Mouse (Mus musculus) liver, embryonic 16.5 days (tissue): ENCODE data around the gene Nkain1. TPM values are rescaled to one million over a fixed set of nuclear protein-coding genes. Genes with fewer than 3 reads are reported as not detected.

Source experiments
- ATAC-seq: fragments of 200-750 bp; cut with Nextera tagmentation; 2 replicates; pipeline ENCODE4 v1.8.0; 2017; ENCODE audit warnings: low read depth, mild to moderate bottlenecking, moderate number of reproducible peaks, moderate library complexity
- H3K27ac ChIP-seq: fragments of 300-500 bp; sonication (generic); 2 replicates; pipeline ENCODE4 v1.5.1; 2014; ENCODE audit warnings: mild to moderate bottlenecking, low read length
- H3K27me3 ChIP-seq: fragments of 300-500 bp; sonication (generic); 2 replicates; pipeline ENCODE4 v1.6.1; 2014; ENCODE audit warnings: low read depth, low read length, mixed read lengths; ENCODE audit not compliant: control insufficient read depth, insufficient read depth
- H3K36me3 ChIP-seq: fragments of 300-500 bp; sonication (generic); 2 replicates; pipeline ENCODE4 v1.6.1; 2014; ENCODE audit warnings: mild to moderate bottlenecking; ENCODE audit not compliant: control insufficient read depth, insufficient read depth
- H3K4me1 ChIP-seq: fragments of 300-500 bp; sonication (generic); 2 replicates; pipeline ENCODE4 v1.6.1; 2014; ENCODE audit warnings: low read depth, low read length, mixed read lengths; ENCODE audit not compliant: control insufficient read depth
- H3K4me2 ChIP-seq: fragments of 300-500 bp; sonication (generic); 2 replicates; pipeline ENCODE4 v1.6.1; 2014; ENCODE audit warnings: low read depth, low read length, mixed read lengths
- H3K4me3 ChIP-seq: fragments of 300-500 bp; sonication (generic); 2 replicates; pipeline ENCODE4 v1.5.1; 2014; ENCODE audit warnings: low read depth, mild to moderate bottlenecking, low read length
- H3K9ac ChIP-seq: fragments of 300-500 bp; sonication (generic); 2 replicates; pipeline ENCODE4 v1.6.1; 2014; ENCODE audit warnings: low read depth, low read length
- H3K9me3 ChIP-seq: fragments of 300-500 bp; sonication (generic); replicated peaks from 2 replicates; pipeline ENCODE4 v1.6.1; 2016; ENCODE audit warnings: low read length; ENCODE audit not compliant: control insufficient read depth
- WGBS: fragments of 180-500 bp; shearing (Covaris S2); extraction: QIAGEN DNeasy Blood & Tissue Kit; methylation state at CpG from one replicate; pipeline ENCODE4 v1.1.7; 2014; ENCODE audit not compliant: insufficient replicate concordance; 5-methylcytosine and 5-hydroxymethylcytosine counted together
- polyA plus RNA-seq: library from polyadenylated mRNA; unstranded; fragments of >200 nt; fragmentation: Nextera tagmentation; extraction: Ambion mirVana; gene quantifications from 2 replicates; pipeline ENCODE4 v1.2.1, GENCODE M21; 2015

Gene Nkain1
- polyA plus RNA-seq, 1 experiment from 2014 or later, result not detected

- Histone ChIP-seq H3K4me3 (no peak overlapping the region), H3K4me2 (no peak overlapping the region), H3K27ac (no peak overlapping the region), H3K9ac (no peak overlapping the region), H3K36me3 (no peaks in the 10 kb centered on the region), H3K9me3 (no peaks in the 10 kb centered on the region), H3K4me1 (peaks cover 3% of the 10 kb centered on the region), H3K27me3 (no peaks in the 10 kb centered on the region)
- WGBS, result 48% methylated on average over 5 of the region's 5 CpGs
- no peak for ATAC-seq
Measured at GRCm38 (mm10) chr4:130556224-130556623, 17.7 kb downstream of the Nkain1 start.

- Histone ChIP-seq H3K4me3 (no peak overlapping the region), H3K9me3 (no peaks in the 10 kb centered on the region), H3K4me2 (no peak overlapping the region), H3K27me3 (no peaks in the 10 kb centered on the region), H3K4me1 (peaks cover 3% of the 10 kb centered on the region), H3K36me3 (no peaks in the 10 kb centered on the region), H3K27ac (no peak overlapping the region), H3K9ac (no peak overlapping the region)
- WGBS, result 49% methylated on average over 6 of the region's 6 CpGs
- no peak for ATAC-seq
Measured at GRCm38 (mm10) chr4:130553121-130553448, 20.9 kb downstream of the Nkain1 start.

GRCm38 (mm10) chr4:130552312-130553120 is 21.5 kb downstream of the Nkain1 start:
- no peak overlapping the region for H3K4me2 ChIP-seq
- no peak overlapping the region for H3K27ac ChIP-seq
- no peaks in the 10 kb centered on the region for H3K36me3 ChIP-seq
- H3K4me3 ChIP-seq, result no peak overlapping the region
- peaks cover 3% of the 10 kb centered on the region for H3K4me1 ChIP-seq
- ATAC-seq, result no peak
- WGBS, result 38% methylated on average over 8 of the region's 8 CpGs
- H3K9ac ChIP-seq, result no peak overlapping the region
- no peaks in the 10 kb centered on the region for H3K9me3 ChIP-seq
- H3K27me3 ChIP-seq, result no peaks in the 10 kb centered on the region

- Histone ChIP-seq H3K9me3 (no peaks in the 10 kb centered on the region), H3K4me1 (peaks cover 3% of the 10 kb centered on the region), H3K9ac (no peak overlapping the region), H3K27me3 (no peaks in the 10 kb centered on the region), H3K4me2 (no peak overlapping the region), H3K36me3 (no peaks in the 10 kb centered on the region), H3K4me3 (no peak overlapping the region), H3K27ac (no peak overlapping the region)
- 76% methylated on average over 9 of the region's 9 CpGs for WGBS
- ATAC-seq, result no peak
Measured at GRCm38 (mm10) chr4:130550511-130550910, 23.5 kb downstream of the Nkain1 start.

GRCm38 (mm10) chr4:130549189-130549588 is 24.8 kb downstream of the Nkain1 start:
- H3K36me3 ChIP-seq, result no peaks in the 10 kb centered on the region
- H3K4me3 ChIP-seq, result no peak overlapping the region
- no peak overlapping the region for H3K9ac ChIP-seq
- no peaks in the 10 kb centered on the region for H3K27me3 ChIP-seq
- no peak overlapping the region for H3K4me2 ChIP-seq
- H3K4me1 ChIP-seq, result peaks cover 3% of the 10 kb centered on the region
- no peaks in the 10 kb centered on the region for H3K9me3 ChIP-seq
- H3K27ac ChIP-seq, result no peak overlapping the region
- 62% methylated on average over 8 of the region's 8 CpGs for WGBS
- no peak for ATAC-seq

- no peaks in the 10 kb centered on the region for H3K36me3 ChIP-seq
- no peaks in the 10 kb centered on the region for H3K27me3 ChIP-seq
- H3K4me2 ChIP-seq, result no peak overlapping the region
- 38% methylated on average over 13 of the region's 13 CpGs for WGBS
- no peak for ATAC-seq
- H3K4me1 ChIP-seq, result no peaks in the 10 kb centered on the region; the same call in 1 of the 2 replicates
- no peak overlapping the region for H3K27ac ChIP-seq
- no peaks in the 10 kb centered on the region for H3K9me3 ChIP-seq
- no peak overlapping the region for H3K4me3 ChIP-seq
- no peak overlapping the region for H3K9ac ChIP-seq
Measured at GRCm38 (mm10) chr4:130546798-130547562, 27.0 kb downstream of the Nkain1 start.

GRCm38 (mm10) chr4:130544392-130544791 is 29.6 kb downstream of the Nkain1 start:
- Histone ChIP-seq H3K4me2 (no peak overlapping the region), H3K9me3 (no peaks in the 10 kb centered on the region), H3K4me1 (no peaks in the 10 kb centered on the region), H3K27ac (no peak overlapping the region), H3K36me3 (no peaks in the 10 kb centered on the region), H3K9ac (no peak overlapping the region), H3K4me3 (no peak overlapping the region), H3K27me3 (no peaks in the 10 kb centered on the region)
- ATAC-seq, result no peak
- WGBS, result 61% methylated on average over 9 of the region's 9 CpGs

- H3K27me3 ChIP-seq, result no peaks in the 10 kb centered on the region
- 53% methylated on average over 4 of the region's 4 CpGs for WGBS
- ATAC-seq, result no peak
- no peak overlapping the region for H3K4me2 ChIP-seq
- no peaks in the 10 kb centered on the region for H3K9me3 ChIP-seq
- no peak overlapping the region for H3K27ac ChIP-seq
- H3K4me3 ChIP-seq, result no peak overlapping the region
- H3K9ac ChIP-seq, result no peak overlapping the region
- H3K4me1 ChIP-seq, result no peaks in the 10 kb centered on the region
- H3K36me3 ChIP-seq, result no peaks in the 10 kb centered on the region
Measured at GRCm38 (mm10) chr4:130543121-130543520, 30.9 kb downstream of the Nkain1 start.

- Histone ChIP-seq H3K4me3 (no peak overlapping the region), H3K4me2 (no peak overlapping the region), H3K4me1 (no peaks in the 10 kb centered on the region), H3K27ac (no peak overlapping the region), H3K36me3 (no peaks in the 10 kb centered on the region), H3K9ac (no peak overlapping the region), H3K27me3 (no peaks in the 10 kb centered on the region), H3K9me3 (no peaks in the 10 kb centered on the region)
- no peak for ATAC-seq
- WGBS, result 59% methylated on average over 4 of the region's 4 CpGs
Measured at GRCm38 (mm10) chr4:130540831-130541230, 33.1 kb downstream of the Nkain1 start.
